Mouse (Mus musculus) mature B cell (primary cell): Measurements from ENCODE around the gene Alkbh8.
"Not testable (repeated sequence)": the region's sequence is repeated elsewhere in the genome, so short reads cannot be mapped to it uniquely, and the experiment has no call there.

ENCODE experiments used
- in situ Hi-C: fragments of 300-500 bp; cut with MboI; formaldehyde crosslinking; loops from 2 replicates; pipeline ENCODE4 v1.14.3; 2019

Gene Alkbh8

DNA sequence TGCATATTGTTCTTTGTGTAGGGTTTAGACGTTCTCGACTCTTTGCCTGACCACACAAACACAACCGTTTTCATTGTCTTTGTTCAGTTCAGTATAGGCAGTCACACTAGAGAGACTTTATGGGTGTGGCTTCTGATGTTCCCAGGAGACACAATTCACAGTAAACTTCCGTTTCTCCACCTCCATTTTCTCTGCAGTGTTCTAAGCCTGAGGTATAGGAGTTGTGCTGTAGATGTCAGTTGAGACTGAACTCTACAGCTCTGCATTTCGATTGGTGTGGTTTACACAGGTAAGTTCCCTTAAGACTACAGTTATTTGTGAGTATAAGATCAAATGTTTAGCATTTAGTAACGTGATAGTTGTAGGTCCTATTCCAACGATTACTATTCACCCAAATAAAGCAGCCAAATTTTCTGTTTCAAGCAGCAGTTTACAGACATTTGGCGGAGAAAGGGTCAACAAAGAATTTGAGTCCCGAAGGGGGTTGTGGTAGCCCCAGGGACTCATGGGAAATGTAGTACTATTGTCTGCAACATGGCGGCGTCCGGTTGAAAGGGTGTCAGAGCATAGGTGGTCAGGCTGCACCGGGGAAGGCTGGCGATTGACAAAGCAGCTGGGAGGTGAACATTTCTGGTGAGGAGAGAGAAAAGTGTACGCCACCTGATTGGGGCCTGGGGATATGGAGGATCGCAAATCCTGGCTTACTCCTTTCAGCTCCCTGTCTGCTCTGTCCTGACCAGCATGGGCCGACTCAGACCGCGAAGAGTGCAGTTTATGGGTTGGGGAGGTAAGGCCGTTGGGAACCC, at the start of gene Alkbh8:
Gene Alkbh8 (plus strand): TSS at position 179 of the 806 bp plus-strand sequence.
- in situ Hi-C loops, result loop anchor here (25.0 kb wide), 1 partner anchor 977 kb away; the partner anchor contains the start of genes Aasdhppt and Kbtbd3

GRCm38 (mm10) chr9:3309292-3309836, 25.6 kb upstream of the Alkbh8 start:
- in situ Hi-C loops, result no loop called here

DNA sequence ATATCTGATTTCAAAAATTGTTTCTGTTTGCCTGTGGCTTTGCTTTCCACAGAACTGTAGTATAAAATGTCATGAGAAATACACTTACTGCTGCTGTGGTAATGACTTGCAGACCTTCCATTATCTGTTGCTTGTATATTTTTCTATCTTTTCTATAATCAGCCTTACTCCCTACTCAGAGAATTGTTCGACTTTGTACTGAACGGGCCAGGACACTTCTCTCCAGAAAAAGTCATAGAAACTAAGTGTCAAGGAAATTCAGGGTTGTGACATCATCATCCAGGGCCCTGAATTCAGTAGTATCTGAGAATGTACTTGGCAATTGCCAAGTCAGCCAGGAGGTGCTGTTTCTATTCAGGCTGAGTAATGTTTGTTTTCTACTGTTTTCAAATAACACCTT, 24.9 kb upstream of the Alkbh8 start:
- in situ Hi-C loops, result no loop called here

GRCm38 (mm10) chr9:3327342-3328053, 7.4 kb upstream of the Alkbh8 start:
- in situ Hi-C loops, result loop anchor here (25.0 kb wide), 1 partner anchor 985 kb away; the partner anchor contains the start of genes Aasdhppt and Kbtbd3

- in situ Hi-C loops, result loop anchor here (25.0 kb wide), 1 partner anchor 984 kb away; the partner anchor contains the start of genes Aasdhppt and Kbtbd3
Observed at GRCm38 (mm10) chr9:3328054-3328595, 6.8 kb upstream of the Alkbh8 start.

GRCm38 (mm10) chr9:3330319-3330718, 4.6 kb upstream of the Alkbh8 start:
- in situ Hi-C loops, result loop anchor here (25.0 kb wide), 1 partner anchor 982 kb away; the partner anchor contains the start of genes Aasdhppt and Kbtbd3

GRCm38 (mm10) chr9:3330737-3331384, 4.1 kb upstream of the Alkbh8 start:
- in situ Hi-C loops, result loop anchor here (25.0 kb wide), 1 partner anchor 981 kb away; the partner anchor contains the start of genes Aasdhppt and Kbtbd3

DNA sequence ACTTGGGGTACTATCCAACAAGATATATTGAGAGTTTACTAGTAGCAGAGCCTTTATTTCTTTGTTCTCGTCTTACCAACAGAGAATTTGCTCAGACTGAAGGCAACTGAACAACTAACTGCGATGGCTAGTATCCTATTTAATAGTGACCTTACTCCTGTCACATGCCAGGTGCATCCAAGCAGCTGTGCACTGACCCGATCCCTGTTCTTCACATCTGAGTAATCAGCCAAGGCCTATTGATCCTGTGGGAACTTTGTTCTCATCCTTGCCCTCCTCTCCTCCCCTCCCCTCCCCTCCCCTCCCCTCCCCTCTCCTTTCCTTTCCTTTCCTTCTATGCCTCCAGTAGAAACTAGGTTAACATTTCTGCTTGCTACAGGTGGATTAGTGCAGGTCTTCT, 1.7 kb downstream of the Alkbh8 start:
- in situ Hi-C loops, result loop anchor here (25.0 kb wide), 1 partner anchor 976 kb away; the partner anchor contains the start of genes Aasdhppt and Kbtbd3

DNA sequence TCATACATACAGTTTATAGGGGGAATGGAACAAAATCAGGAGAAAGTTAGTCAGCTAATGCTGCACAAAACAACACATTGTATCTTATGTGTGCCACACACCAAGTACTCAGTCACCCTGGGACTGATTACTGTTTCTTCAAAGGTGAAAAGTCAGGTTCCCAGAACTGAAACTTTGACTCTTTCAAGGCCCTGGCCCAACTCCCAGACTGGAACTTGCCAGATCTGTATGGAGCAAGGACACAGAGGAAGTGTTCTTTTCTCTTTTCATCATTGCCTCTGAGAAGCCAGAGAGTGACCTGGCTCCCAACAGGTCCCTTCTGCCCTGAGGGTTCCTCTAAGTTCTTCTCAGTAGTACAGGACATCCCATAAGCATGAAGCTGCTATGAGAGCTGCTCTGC, 10.2 kb downstream of the Alkbh8 start:
- in situ Hi-C loops, result loop anchor here (25.0 kb wide), 1 partner anchor 967 kb away; the partner anchor contains the start of genes Aasdhppt and Kbtbd3

GRCm38 (mm10) chr9:3345967-3346366, 11.0 kb downstream of the Alkbh8 start:
- in situ Hi-C loops, result loop anchor here (25.0 kb wide), 1 partner anchor 966 kb away; the partner anchor contains the start of genes Aasdhppt and Kbtbd3

GRCm38 (mm10) chr9:3350056-3350455, 15.1 kb downstream of the Alkbh8 start:
- in situ Hi-C loops, result no loop called here

GRCm38 (mm10) chr9:3376323-3376722, 41.4 kb downstream of the Alkbh8 start:
- in situ Hi-C loops, result not testable (repeated sequence)

GRCm38 (mm10) chr9:3403251-3404208, 68.6 kb downstream of the Alkbh8 start, which contains the start of gene Cwf19l2:
Gene Cwf19l2, plus strand, starts transcription at chr9:3403592.
- in situ Hi-C loops, result no loop called here

GRCm38 (mm10) chr9:3404372-3404771, 69.4 kb downstream of the Alkbh8 start:
- in situ Hi-C loops, result no loop called here

DNA sequence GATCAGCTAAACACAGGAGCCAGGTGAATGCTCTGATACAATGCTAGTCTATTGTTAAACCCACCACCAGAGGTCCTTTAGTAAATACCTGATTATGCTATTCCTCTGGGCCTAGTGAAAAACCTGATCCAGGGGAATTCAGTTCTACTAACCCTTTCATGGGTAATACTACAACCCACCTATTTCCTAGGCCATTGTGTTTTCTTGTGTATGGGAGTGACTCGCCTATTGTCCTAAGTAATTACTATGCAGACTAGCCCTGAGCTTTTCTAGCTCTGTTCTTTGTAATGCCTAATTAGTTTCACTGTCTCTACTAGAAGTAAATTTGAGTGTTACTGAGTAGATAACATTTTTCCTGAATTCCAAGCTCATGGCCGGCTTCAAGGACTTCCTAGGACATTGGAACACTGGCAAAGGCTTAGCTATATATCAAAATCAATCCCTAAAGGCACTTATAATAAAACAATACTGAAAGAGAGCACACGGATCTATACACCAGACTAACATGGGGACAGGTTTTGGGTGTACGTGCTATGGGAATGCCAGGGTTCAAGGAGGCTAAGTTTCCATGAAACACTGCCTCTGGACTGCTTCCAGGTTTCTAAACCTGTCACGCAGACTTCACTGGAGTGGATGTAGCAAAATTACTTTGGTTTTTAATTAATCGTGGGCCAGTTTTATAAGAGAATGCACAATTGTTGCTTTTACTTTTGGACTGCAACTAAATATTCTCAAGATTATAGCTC, 104.8 kb downstream of the Alkbh8 start:
- in situ Hi-C loops, result not testable (repeated sequence)
